Mouse (Mus musculus) myocyte (in vitro differentiated cells): ENCODE data around the gene Ciart. TPM values are rescaled to one million over a fixed set of nuclear protein-coding genes. Genes with fewer than 3 reads are reported as not detected.

Experiments used
- H3K27me3 ChIP-seq: one replicate; pipeline ENCODE4 v1.6.1; 2011; ENCODE audit not compliant: control insufficient read depth, insufficient read depth, insufficient read length
- H3K36me3 ChIP-seq: one replicate; pipeline ENCODE4 v1.6.1; 2011; ENCODE audit not compliant: control insufficient read depth, insufficient read depth
- H3K4me2 ChIP-seq: one replicate; pipeline ENCODE4 v1.6.1; 2011; ENCODE audit warnings: low read depth, control low read depth
- H3K4me3 ChIP-seq: one replicate; pipeline ENCODE4 v1.5.1; 2011; ENCODE audit warnings: mild to moderate bottlenecking, control low read depth, moderate library complexity
- H3K79me2 ChIP-seq: one replicate; pipeline ENCODE4 v1.6.1; 2011; ENCODE audit not compliant: control insufficient read depth, insufficient read depth
- H3ac ChIP-seq: one replicate; pipeline ENCODE4 v1.6.1; 2011; ENCODE audit not compliant: control insufficient read depth, insufficient read length
- CEBPB ChIP-seq: IDR thresholded peaks from 2 replicates; pipeline ENCODE4 v1.6.1; 2011; ENCODE audit warnings: mild to moderate bottlenecking, moderate library complexity; ENCODE audit not compliant: poor library complexity, insufficient read depth, severe bottlenecking
- E2F4 ChIP-seq: IDR thresholded peaks from one replicate; pipeline ENCODE4 v1.6.1; 2011; ENCODE audit warnings: mild to moderate bottlenecking, control low read depth, moderate library complexity; ENCODE audit not compliant: insufficient read depth
- MAX ChIP-seq: IDR thresholded peaks from one replicate; pipeline ENCODE4 v1.6.1; 2011; ENCODE audit warnings: low read depth, mild to moderate bottlenecking, control low read depth
- MYOD1 ChIP-seq, 3 experiments: IDR thresholded peaks; one replicate each; pipeline ENCODE4 v1.6.1; 2011; ENCODE audit warnings: control low read depth in 2 of 3, low read depth in 2 of 3, mild to moderate bottlenecking in 2 of 3, moderate library complexity in 1 of 3; ENCODE audit not compliant: insufficient read length in 2 of 3, control insufficient read depth in 1 of 3
- MYOG ChIP-seq, 3 experiments: IDR thresholded peaks; one replicate each; pipeline ENCODE4 v1.6.1; 2011; ENCODE audit warnings: control low read depth in 2 of 3, low read depth in 2 of 3, mild to moderate bottlenecking in 2 of 3; ENCODE audit not compliant: insufficient read length in 2 of 3, control insufficient read depth in 1 of 3, insufficient read depth in 1 of 3
- POLR2A ChIP-seq: IDR thresholded peaks from one replicate; pipeline ENCODE4 v1.6.1; 2011; ENCODE audit warnings: low read depth, mild to moderate bottlenecking, control low read depth, moderate library complexity; ENCODE audit not compliant: insufficient read length
- POLR2AphosphoS2 ChIP-seq: IDR thresholded peaks from one replicate; pipeline ENCODE4 v1.6.1; 2011; ENCODE audit warnings: low read depth, control low read depth; ENCODE audit not compliant: insufficient read length
- REST ChIP-seq: IDR thresholded peaks from one replicate; pipeline ENCODE4 v1.6.1; 2011; ENCODE audit warnings: mild to moderate bottlenecking, control low read depth, moderate library complexity; ENCODE audit not compliant: insufficient read depth, insufficient read length
- SRF ChIP-seq: IDR thresholded peaks from one replicate; pipeline ENCODE4 v1.6.1; 2011; ENCODE audit warnings: low read depth; ENCODE audit not compliant: control insufficient read depth, insufficient read length
- TCF12 ChIP-seq: IDR thresholded peaks from one replicate; pipeline ENCODE4 v1.6.1; 2011; ENCODE audit warnings: mild to moderate bottlenecking, control low read depth; ENCODE audit not compliant: poor library complexity, insufficient read depth, severe bottlenecking
- TCF3 ChIP-seq: IDR thresholded peaks from one replicate; pipeline ENCODE4 v1.6.1; 2011; ENCODE audit warnings: low read depth, control low read depth; ENCODE audit not compliant: insufficient read length
- USF1 ChIP-seq: IDR thresholded peaks from one replicate; pipeline ENCODE4 v1.6.1; 2011; ENCODE audit warnings: low read depth, mild to moderate bottlenecking, control low read depth, moderate library complexity
- polyA plus RNA-seq: library from polyadenylated mRNA; unstranded; fragments of >200 nt; fragmentation: generic; extraction: Trizol; gene quantifications from one replicate; pipeline ENCODE4 v1.2.1, GENCODE M21; 2012; ENCODE audit warnings: missing spikeins

The Ciart gene
- polyA plus RNA-seq = 22.4 TPM

GRCm38 (mm10) chr3:95881979-95882815 is at the start of gene Ciart:
Gene Ciart (minus strand): TSS chr3:95882251.
- peak within 1 kb of the TSS; percentile 7 for H3ac ChIP-seq
- H3K4me2 ChIP-seq = peak within 1 kb of the TSS; percentile 80
- H3K27me3 ChIP-seq = no peaks in the 10 kb centered on the region
- peaks cover 7% of the 10 kb centered on the region for H3K36me3 ChIP-seq
- peak within 1 kb of the TSS; percentile 62 for H3K4me3 ChIP-seq
- TF ChIP-seq E2F4 = no peak
- peak in 1 of 3 experiments; percentile 39 for TF ChIP-seq MYOG (IDR thresholded peaks at IDR 0.05; ENCODE audit: control insufficient read depth in 1 of 3, insufficient read depth in 1 of 3, insufficient read length in 2 of 3, low read depth in 2 of 3)
- no peak for TF ChIP-seq TCF12
- peak; percentile 89 for TF ChIP-seq POLR2A
- TF ChIP-seq REST = no peak
- TF ChIP-seq MAX = peak; percentile 91
- TF ChIP-seq POLR2AphosphoS2 = peak; percentile 91
- no peak for TF ChIP-seq TCF3
- peak; percentile 99 for TF ChIP-seq USF1
- peak in 1 of 3 experiments; percentile 27 for TF ChIP-seq MYOD1 (IDR thresholded peaks at IDR 0.05; ENCODE audit: control insufficient read depth in 1 of 3, insufficient read length in 2 of 3, low read depth in 2 of 3)
- TF ChIP-seq SRF = peak; percentile 60
- peak; percentile 62; the same call in 1 of the 2 replicates for TF ChIP-seq CEBPB
- no peaks in the 10 kb centered on the region for H3K79me2 ChIP-seq

- no peaks in the 10 kb centered on the region for H3K27me3 ChIP-seq
- H3K79me2 ChIP-seq = peaks cover 47% of the 10 kb centered on the region
- H3ac ChIP-seq = no peak overlapping the region
- H3K4me3 ChIP-seq = no peak overlapping the region
- peaks cover 4% of the 10 kb centered on the region for H3K36me3 ChIP-seq
- TF ChIP-seq CEBPB (no peak), POLR2AphosphoS2 (no peak), MYOG (IDR thresholded peaks at IDR 0.05; ENCODE audit: control insufficient read depth in 1 of 3, insufficient read depth in 1 of 3, insufficient read length in 2 of 3, low read depth in 2 of 3) (no peak), TCF3 (no peak), MAX (no peak), SRF (no peak), E2F4 (no peak), REST (no peak), TCF12 (no peak), USF1 (no peak), POLR2A (no peak), MYOD1 (IDR thresholded peaks at IDR 0.05; ENCODE audit: control insufficient read depth in 1 of 3, insufficient read length in 2 of 3, low read depth in 2 of 3) (no peak)
- no peak overlapping the region for H3K4me2 ChIP-seq
Observed at GRCm38 (mm10) chr3:95931471-95931870, 49.4 kb upstream of the Ciart start.

- TF ChIP-seq REST = no peak
- TF ChIP-seq MYOD1 (IDR thresholded peaks at IDR 0.05; ENCODE audit: control insufficient read depth in 1 of 3, insufficient read length in 2 of 3, low read depth in 2 of 3) = no peak
- no peak for TF ChIP-seq E2F4
- no peak for TF ChIP-seq TCF12
- TF ChIP-seq CEBPB = no peak
- TF ChIP-seq POLR2AphosphoS2 = no peak
- peaks cover 47% of the 10 kb centered on the region for H3K79me2 ChIP-seq
- H3K4me3 ChIP-seq = peak overlapping the region; percentile 74
- H3K36me3 ChIP-seq = peaks cover 4% of the 10 kb centered on the region
- no peaks in the 10 kb centered on the region for H3K27me3 ChIP-seq
- H3ac ChIP-seq = peak overlapping the region; percentile 100
- peak overlapping the region; percentile 91 for H3K4me2 ChIP-seq
Observed at GRCm38 (mm10) chr3:95930471-95930789, 48.4 kb upstream of the Ciart start.

- peaks cover 47% of the 10 kb centered on the region for H3K79me2 ChIP-seq
- TF ChIP-seq REST = no peak
- TF ChIP-seq E2F4 = no peak
- no peak for TF ChIP-seq USF1
- peak; percentile 30 for TF ChIP-seq POLR2A
- TF ChIP-seq POLR2AphosphoS2 = no peak
- TF ChIP-seq MYOD1 (IDR thresholded peaks at IDR 0.05; ENCODE audit: control insufficient read depth in 1 of 3, insufficient read length in 2 of 3, low read depth in 2 of 3) = no peak
- no peak for TF ChIP-seq SRF
- TF ChIP-seq MYOG (IDR thresholded peaks at IDR 0.05; ENCODE audit: control insufficient read depth in 1 of 3, insufficient read depth in 1 of 3, insufficient read length in 2 of 3, low read depth in 2 of 3) = peak in 1 of 3 experiments; percentile 5
- peak overlapping the region; percentile 74 for H3K4me3 ChIP-seq
- H3K36me3 ChIP-seq = peaks cover 4% of the 10 kb centered on the region
- H3K27me3 ChIP-seq = no peaks in the 10 kb centered on the region
- H3ac ChIP-seq = peak overlapping the region; percentile 100
- peak overlapping the region; percentile 91 for H3K4me2 ChIP-seq
Observed at GRCm38 (mm10) chr3:95929581-95930470, 47.8 kb upstream of the Ciart start.
